Mouse (Mus musculus): ENCODE data around the gene Sccpdh. TPM values are rescaled to one million over a fixed set of nuclear protein-coding genes. Genes with fewer than 3 reads are reported as not detected.

The Sccpdh gene
- polyA plus RNA-seq, 1 experiment, result 3.0 TPM

DNA sequence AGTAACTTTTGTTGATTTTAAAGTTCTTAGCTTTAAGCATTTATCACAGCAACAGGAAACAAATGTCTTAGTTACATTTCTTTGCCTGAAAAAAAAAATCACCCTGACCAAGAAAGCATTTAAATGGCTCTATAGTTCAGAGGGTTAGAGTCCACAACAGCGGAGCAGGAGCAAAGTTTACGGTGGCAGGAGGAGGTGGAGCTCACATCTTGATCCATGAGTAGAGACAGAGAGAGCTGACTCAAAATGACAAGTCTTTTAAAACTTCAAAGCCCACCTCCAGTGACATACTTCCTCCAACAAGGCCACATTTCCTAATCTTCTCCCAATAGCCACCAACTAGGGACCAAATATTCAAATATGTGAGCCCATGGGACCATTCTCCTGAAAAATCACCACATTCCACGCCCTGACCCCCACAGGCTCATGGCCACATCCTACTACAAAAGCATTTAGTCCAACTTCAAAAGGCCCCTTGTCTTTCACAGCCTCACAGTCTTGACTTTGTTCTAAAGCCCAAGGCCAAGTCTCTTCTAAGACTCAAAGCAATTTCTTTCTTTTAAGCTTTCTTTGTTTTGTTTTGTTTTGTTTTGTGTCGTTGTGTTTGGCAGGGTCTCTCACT is 3.6 kb upstream of the Sccpdh start:
- H3K4me1 ChIP-seq (replicated peaks; ENCODE audit: control insufficient read depth, insufficient read depth, low read length), result peaks cover 4% of the 10 kb centered on the region; the same call in 1 of the 2 replicates
- TF ChIP-seq POLR2A (IDR thresholded peaks at IDR 0.05; ENCODE audit: control insufficient read depth, extremely low read depth, insufficient read depth, low read length, poor library complexity) (no peak), CTCF (IDR thresholded peaks at IDR 0.05; ENCODE audit: borderline replicate concordance, control insufficient read depth, extremely low read depth, insufficient read depth, low read length, poor library complexity) (no peak)
- H3K36me3 ChIP-seq (ENCODE audit: control insufficient read depth, insufficient read depth, low read length), result no peaks in the 10 kb centered on the region
- whole genome bisulfite sequencing, result 89% methylated on average over 4 of the region's 4 CpGs
- peaks cover 2% of the 10 kb centered on the region; the same call in 1 of the 2 replicates for H3K27me3 ChIP-seq (ENCODE audit: control insufficient read depth, insufficient read depth, low read length)
- H3K4me3 ChIP-seq (ENCODE audit: control insufficient read depth, insufficient read depth, low read length), result no peak overlapping the region
- H3K27ac ChIP-seq (ENCODE audit: control insufficient read depth, insufficient read depth, low read length), result no peak overlapping the region
- no peak for DNase-seq

DNA sequence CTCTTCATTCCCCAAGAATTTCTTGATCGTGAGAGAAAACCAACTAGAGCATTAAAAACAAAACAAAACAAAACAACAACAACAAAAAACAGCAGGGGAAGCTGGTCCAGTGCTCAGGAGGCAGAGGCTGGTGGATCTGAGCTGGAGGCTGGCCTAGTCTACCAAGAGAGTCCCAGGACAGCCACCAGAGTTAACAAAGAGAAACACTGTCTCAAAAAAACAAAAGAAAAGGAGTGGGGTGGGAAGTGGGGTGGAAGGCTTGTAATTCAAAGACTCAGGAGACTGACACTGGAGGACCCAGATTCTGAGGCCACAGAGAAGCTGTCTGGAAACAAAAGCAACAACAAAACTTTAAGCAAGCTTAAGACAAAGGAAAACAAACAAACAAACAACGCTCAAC is 1.0 kb upstream of the Sccpdh start:
- TF ChIP-seq POLR2A (IDR thresholded peaks at IDR 0.05; ENCODE audit: control insufficient read depth, extremely low read depth, insufficient read depth, low read length, poor library complexity) (no peak), CTCF (IDR thresholded peaks at IDR 0.05; ENCODE audit: borderline replicate concordance, control insufficient read depth, extremely low read depth, insufficient read depth, low read length, poor library complexity) (no peak)

DNA sequence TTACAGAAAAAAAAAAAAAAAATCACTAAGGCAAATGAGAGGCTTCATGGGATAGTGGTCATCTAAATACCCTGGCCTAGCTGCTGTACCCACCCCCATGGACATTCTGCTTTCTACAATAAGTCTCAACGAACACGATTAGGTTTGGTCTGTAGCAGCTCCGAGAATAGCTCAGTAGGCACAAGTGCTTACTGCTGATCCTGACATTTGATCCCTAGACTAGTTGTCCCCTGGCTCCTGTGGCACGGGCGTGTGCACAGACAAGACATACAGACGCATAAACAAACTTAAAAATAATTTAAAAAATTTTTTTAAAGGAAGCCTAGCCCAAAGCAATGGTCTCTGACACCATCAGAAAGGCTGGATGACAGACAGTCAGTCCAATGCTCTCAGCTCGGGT is 560 bp upstream of the Sccpdh start:
- no peak for DNase-seq
- Histone ChIP-seq H3K4me3 (ENCODE audit: control insufficient read depth, insufficient read depth, low read length) (peak overlapping the region; percentile 48; the same call in 1 of the 2 replicates), H3K36me3 (ENCODE audit: control insufficient read depth, insufficient read depth, low read length) (no peaks in the 10 kb centered on the region), H3K27me3 (ENCODE audit: control insufficient read depth, insufficient read depth, low read length) (peaks cover 2% of the 10 kb centered on the region; the same call in 1 of the 2 replicates), H3K4me1 (replicated peaks; ENCODE audit: control insufficient read depth, insufficient read depth, low read length) (peaks cover 4% of the 10 kb centered on the region; the same call in 1 of the 2 replicates), H3K27ac (ENCODE audit: control insufficient read depth, insufficient read depth, low read length) (no peak overlapping the region)
- TF ChIP-seq CTCF (IDR thresholded peaks at IDR 0.05; ENCODE audit: borderline replicate concordance, control insufficient read depth, extremely low read depth, insufficient read depth, low read length, poor library complexity) (no peak), POLR2A (IDR thresholded peaks at IDR 0.05; ENCODE audit: control insufficient read depth, extremely low read depth, insufficient read depth, low read length, poor library complexity) (no peak)
- 52% methylated on average over 7 of the region's 7 CpGs for WGBS

More for the DNA sequence above, 1.0 kb upstream of the Sccpdh start:
- no peak overlapping the region for H3K4me3 ChIP-seq (ENCODE audit: control insufficient read depth, insufficient read depth, low read length)
- H3K36me3 ChIP-seq (ENCODE audit: control insufficient read depth, insufficient read depth, low read length), result no peaks in the 10 kb centered on the region
- H3K4me1 ChIP-seq (replicated peaks; ENCODE audit: control insufficient read depth, insufficient read depth, low read length), result peaks cover 4% of the 10 kb centered on the region; the same call in 1 of the 2 replicates
- peaks cover 2% of the 10 kb centered on the region; the same call in 1 of the 2 replicates for H3K27me3 ChIP-seq (ENCODE audit: control insufficient read depth, insufficient read depth, low read length)
- 87% methylated on average over 2 of the region's 2 CpGs for WGBS
- no peak for DNase-seq
- H3K27ac ChIP-seq (ENCODE audit: control insufficient read depth, insufficient read depth, low read length), result no peak overlapping the region

DNA sequence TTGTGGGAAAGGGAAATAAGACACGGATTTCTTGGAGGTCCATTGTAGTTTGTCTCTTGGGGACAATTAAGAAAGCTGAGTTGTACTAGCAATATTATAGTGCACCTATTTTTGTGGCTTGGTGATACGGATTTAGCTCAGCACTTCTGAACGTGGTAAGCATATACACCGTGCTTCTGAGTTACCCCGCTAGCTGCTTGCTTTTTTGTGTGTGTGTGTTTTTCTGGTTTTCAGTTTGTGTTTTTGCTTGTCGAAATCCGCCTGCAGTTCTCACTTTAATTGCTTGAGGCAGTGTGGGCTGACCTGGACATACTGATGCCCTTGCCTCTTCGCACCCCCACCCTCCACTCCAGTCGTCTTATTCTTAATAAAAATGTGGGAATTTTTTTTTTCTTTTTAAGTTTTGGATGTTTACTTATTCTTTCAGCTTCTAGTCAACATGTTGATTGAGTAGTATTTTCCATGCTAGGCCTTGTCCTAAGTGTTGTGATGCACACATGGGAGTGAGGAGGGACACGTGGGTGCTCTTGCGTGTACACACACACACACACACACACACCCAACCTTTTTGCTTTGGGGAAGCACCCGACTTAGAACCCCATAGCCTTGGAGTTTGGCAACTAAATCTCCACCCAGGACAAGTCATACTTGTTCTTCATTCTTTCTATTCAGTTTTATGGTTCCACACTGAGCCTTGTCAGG is 977 bp downstream of the Sccpdh start:
- Histone ChIP-seq H3K27ac (ENCODE audit: control insufficient read depth, insufficient read depth, low read length) (no peak overlapping the region), H3K4me1 (replicated peaks; ENCODE audit: control insufficient read depth, insufficient read depth, low read length) (peaks cover 4% of the 10 kb centered on the region; the same call in 1 of the 2 replicates), H3K36me3 (ENCODE audit: control insufficient read depth, insufficient read depth, low read length) (no peaks in the 10 kb centered on the region), H3K27me3 (ENCODE audit: control insufficient read depth, insufficient read depth, low read length) (peaks cover 2% of the 10 kb centered on the region; the same call in 1 of the 2 replicates), H3K4me3 (ENCODE audit: control insufficient read depth, insufficient read depth, low read length) (no peak overlapping the region)
- no peak for DNase-seq
- TF ChIP-seq POLR2A (IDR thresholded peaks at IDR 0.05; ENCODE audit: control insufficient read depth, extremely low read depth, insufficient read depth, low read length, poor library complexity) (no peak), CTCF (IDR thresholded peaks at IDR 0.05; ENCODE audit: borderline replicate concordance, control insufficient read depth, extremely low read depth, insufficient read depth, low read length, poor library complexity) (no peak)
- 28% methylated on average over 12 of the region's 12 CpGs for WGBS

DNA sequence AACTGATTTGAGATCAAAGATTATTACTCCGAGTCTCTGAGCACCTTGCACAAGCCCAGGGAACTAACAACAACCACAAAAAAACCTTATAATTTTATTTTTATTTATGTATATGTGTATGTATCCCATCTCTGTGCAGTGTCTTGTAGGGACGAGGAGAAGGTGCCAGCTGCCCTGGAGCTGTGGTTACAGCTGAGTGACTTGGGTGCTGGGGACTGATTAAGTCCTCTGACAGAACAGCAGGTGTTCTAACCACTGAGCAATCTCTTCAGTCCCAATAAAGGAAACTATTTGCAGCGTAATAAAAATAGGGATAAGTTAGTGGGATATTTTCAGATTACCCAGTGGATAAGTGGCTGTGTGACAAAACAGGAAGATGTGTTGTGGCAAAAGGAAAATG is 6.3 kb downstream of the Sccpdh start:
- no peak overlapping the region for H3K4me3 ChIP-seq (ENCODE audit: control insufficient read depth, insufficient read depth, low read length)
- no peaks in the 10 kb centered on the region for H3K36me3 ChIP-seq (ENCODE audit: control insufficient read depth, insufficient read depth, low read length)
- TF ChIP-seq POLR2A (IDR thresholded peaks at IDR 0.05; ENCODE audit: control insufficient read depth, extremely low read depth, insufficient read depth, low read length, poor library complexity) (no peak), CTCF (IDR thresholded peaks at IDR 0.05; ENCODE audit: borderline replicate concordance, control insufficient read depth, extremely low read depth, insufficient read depth, low read length, poor library complexity) (no peak)
- no peaks in the 10 kb centered on the region for H3K27me3 ChIP-seq (ENCODE audit: control insufficient read depth, insufficient read depth, low read length)
- no peak for DNase-seq
- H3K4me1 ChIP-seq (replicated peaks; ENCODE audit: control insufficient read depth, insufficient read depth, low read length), result no peaks in the 10 kb centered on the region
- WGBS, result 92% methylated on average over 3 of the region's 3 CpGs
- no peak overlapping the region for H3K27ac ChIP-seq (ENCODE audit: control insufficient read depth, insufficient read depth, low read length)

DNA sequence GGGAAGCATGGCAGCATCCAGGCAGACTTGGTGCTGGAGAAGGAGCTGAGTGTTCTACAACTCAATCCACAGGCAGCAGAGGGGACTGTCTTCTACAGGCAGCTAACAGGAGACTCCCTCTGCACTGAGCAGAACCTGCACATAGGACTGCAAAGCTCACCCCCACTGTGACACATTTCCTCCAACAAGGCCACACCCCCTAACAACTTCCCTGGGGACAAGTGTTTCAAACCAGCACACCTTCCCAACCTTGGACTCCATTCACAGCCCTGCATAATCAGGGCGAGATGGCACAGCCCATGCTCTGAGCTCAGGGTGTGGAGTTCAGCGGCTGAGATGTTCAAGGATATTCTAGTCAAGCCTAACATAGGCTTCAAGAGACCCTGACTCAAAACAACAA is 9.0 kb downstream of the Sccpdh start:
- DNase-seq, result no peak
- Histone ChIP-seq H3K27ac (ENCODE audit: control insufficient read depth, insufficient read depth, low read length) (no peak overlapping the region), H3K36me3 (ENCODE audit: control insufficient read depth, insufficient read depth, low read length) (no peaks in the 10 kb centered on the region), H3K4me1 (replicated peaks; ENCODE audit: control insufficient read depth, insufficient read depth, low read length) (no peaks in the 10 kb centered on the region), H3K27me3 (ENCODE audit: control insufficient read depth, insufficient read depth, low read length) (no peaks in the 10 kb centered on the region), H3K4me3 (ENCODE audit: control insufficient read depth, insufficient read depth, low read length) (no peak overlapping the region)
- WGBS, result 97% methylated on average over 2 of the region's 2 CpGs
- TF ChIP-seq CTCF (IDR thresholded peaks at IDR 0.05; ENCODE audit: borderline replicate concordance, control insufficient read depth, extremely low read depth, insufficient read depth, low read length, poor library complexity), result no peak
- no peak for TF ChIP-seq POLR2A (IDR thresholded peaks at IDR 0.05; ENCODE audit: control insufficient read depth, extremely low read depth, insufficient read depth, low read length, poor library complexity)
